Mouse (Mus musculus): ENCODE data around the gene Cabp4.
"Not testable (repeated sequence)": the region's sequence is repeated elsewhere in the genome, so short reads cannot be mapped to it uniquely, and the experiment has no call there.

Gene Cabp4

DNA sequence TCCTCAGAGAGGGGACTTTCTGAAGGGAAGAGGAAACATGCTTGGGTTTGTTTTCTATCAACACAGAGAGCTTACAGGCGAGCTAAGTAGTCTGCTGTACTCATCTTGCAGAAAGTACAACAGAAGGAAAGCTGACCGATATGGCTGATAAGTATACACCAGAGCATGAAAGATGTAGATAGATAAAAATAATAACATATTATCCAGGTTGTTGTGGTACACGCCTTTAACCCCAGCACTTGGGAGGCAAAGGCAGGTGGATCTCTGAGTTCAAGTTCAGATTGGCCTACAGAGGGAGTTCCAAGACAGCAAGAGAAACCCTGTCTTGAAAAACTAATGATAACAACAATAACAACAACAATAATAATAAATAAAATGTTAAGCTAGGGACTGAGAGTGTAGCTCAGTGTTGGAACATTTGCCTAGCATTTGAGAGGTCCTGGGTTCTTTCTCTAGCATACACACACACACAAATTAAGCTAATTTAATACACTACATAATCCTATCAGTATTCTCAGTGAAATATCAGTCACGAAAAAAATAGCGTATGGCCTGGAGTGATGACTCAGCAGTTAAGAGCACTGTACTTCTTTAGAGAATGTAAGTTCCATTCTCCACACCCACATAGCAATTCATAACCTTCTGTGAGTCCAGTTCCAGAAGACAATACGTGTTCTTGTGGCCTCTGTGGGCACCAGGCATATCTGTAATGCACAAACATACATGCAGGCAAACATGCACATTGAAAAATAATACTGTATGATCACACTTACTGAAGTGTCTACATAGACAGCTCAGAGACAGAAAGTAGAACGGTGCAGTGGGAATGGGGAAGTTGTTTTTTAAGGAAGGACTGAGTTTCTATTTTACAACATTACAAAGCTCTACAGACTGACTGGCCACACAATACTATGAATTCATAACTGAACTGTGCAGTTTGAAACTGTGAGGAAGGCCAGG lies 21.1 kb downstream of the Cabp4 start:
- DNase-seq (ENCODE audit: low spot score): no peak

DNA sequence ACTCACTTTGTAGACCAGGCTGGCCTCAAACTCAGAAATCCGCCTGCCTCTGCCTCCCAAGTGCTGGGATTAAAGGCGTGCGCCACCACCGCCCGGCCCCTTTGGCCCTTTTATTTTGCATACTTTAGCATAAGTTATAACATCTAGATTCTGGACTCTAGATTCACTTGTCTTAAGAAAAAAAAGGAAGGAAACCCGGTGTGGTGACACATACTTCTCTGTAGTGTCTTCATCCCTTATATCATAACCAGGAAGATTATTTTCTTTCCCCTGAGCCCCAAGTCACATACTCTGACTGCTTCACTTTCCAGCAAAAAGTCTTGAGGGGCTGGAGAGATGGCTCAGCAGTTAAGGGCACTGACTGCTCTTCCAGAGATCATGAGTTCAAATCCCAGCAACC lies 21.9 kb downstream of the Cabp4 start:
- not testable (repeated sequence) for DNase-seq (ENCODE audit: low spot score)

DNA sequence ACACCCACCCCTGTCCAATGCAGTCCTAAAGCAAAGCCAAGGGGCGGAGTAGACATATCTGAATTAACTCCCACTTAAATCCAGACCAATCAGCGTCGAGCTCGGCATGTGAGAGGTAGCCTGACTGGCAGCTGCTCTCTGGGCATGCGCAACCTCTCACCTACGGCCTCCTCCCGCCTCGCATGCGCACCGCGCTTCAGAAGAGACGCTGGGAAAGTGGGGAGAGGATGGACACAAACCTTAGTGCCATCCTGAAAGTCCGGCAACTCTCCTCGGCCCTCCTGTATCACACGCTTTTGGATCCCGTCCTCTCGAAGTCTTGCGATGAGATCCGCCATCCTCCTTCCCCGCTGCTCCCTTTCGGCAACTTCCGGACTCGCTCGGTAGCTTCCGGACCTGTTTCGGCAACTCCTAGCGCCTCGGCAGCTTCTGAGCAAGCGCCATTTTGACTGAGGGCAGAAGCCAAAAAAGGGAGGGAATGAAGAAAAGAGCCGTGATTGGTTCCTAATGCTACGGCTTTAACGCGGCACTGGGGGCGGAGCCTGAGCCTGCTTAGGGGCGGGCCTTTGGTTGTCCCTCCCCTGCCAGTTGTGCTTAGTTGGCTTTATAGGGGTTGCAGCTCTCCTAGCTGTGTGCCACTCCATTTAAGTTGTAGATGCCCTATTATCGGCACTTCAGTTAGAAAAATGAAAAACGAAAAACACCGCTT lies 22.6 kb downstream of the Cabp4 start:
- DNase-seq (ENCODE audit: low spot score): peak; percentile 98

- DNase-seq (ENCODE audit: low spot score): no peak
These were observed 23.3 kb downstream of the Cabp4 start for GRCm38 (mm10) chr19:4120496-4120895.

- no peak for DNase-seq (ENCODE audit: low spot score)
These were observed 23.9 kb downstream of the Cabp4 start for GRCm38 (mm10) chr19:4119716-4120487.

- DNase-seq (ENCODE audit: low spot score): no peak
These were observed 25.5 kb downstream of the Cabp4 start for GRCm38 (mm10) chr19:4118350-4118749.

DNA sequence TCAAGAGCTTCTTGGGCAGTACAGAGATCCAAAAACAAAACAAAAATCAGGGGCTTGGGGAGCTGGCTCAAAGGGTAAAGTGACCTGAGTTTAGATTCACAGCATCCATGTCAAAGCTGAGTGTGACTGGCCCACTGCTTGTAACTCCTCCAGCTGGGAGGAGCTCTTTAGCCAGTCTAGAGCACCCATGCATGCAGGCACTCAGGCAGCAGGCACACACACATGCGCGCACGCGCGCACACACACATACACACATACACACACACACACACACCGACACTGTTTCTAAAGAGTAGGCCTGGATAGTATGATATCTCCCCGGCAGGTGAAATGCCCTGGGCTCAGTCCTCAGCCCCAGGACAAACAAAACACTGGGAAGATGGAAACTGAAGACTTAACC lies 26.8 kb downstream of the Cabp4 start:
- no peak for DNase-seq (ENCODE audit: low spot score)

DNA sequence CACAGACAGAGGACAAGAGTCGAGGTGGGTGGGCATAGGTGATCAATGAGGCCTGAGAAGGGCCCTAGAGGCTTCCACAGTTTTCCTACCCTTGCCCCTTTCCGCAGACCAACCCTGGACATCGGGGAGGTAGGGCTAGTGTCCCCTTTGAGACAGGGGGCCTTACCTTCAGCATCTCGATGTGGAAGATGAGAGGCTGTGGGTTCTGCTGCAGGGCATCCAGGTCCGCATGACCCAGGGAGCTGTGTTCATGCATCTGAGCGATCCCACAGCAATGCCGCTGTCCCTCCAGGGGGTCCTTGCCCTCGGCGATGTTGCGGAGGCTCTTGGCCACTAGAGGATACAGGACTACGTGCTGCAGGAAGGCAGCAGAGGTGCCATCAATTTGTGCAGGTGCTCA lies 28.0 kb downstream of the Cabp4 start:
- DNase-seq (ENCODE audit: low spot score): no peak

DNA sequence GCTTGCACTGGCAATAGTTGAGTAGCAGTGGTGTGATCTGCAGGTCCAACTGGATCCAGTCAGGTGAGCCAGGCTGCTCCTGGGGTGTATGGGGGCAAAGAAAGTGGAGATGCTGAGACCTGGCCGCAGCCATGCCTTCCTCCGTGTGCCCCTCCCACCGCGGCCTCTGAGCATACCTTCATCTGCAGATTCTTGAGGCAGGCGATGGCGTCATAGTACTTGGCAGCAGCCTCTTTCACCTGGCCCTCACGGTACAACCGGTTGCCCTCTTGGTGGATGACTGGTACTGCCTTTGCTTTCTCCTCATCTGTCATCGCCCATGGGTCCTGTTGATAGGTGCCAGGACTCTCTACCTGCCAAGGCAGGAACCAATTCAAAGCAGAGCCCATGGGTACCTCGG lies 28.7 kb downstream of the Cabp4 start:
- DNase-seq (ENCODE audit: low spot score): no peak

- no peak for DNase-seq (ENCODE audit: low spot score)
These were observed 29.3 kb downstream of the Cabp4 start for GRCm38 (mm10) chr19:4114551-4114950.

DNA sequence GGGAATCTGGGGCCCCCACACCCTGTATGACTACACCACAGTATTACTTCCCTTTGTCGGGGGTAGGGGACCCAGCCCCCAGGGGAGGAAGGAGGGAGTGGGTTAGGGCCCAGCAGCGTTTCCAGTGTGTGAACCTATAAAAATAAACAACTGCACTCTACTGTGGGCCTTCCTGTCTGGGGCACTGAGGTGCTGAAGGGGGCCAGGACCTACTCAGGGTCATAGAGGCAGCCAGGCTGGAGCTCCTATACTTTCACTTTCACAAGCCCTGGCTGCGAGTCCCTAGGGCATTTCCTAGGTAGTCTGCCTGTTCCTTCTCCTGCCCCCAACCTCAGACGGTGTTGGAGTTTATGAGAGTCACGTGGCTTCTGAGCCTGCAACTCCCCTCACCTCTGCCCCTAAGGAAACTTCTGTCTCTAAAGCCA lies 30.0 kb downstream of the Cabp4 start:
- no peak for DNase-seq (ENCODE audit: low spot score)

- no peak for DNase-seq (ENCODE audit: low spot score)
These were observed 30.5 kb downstream of the Cabp4 start for GRCm38 (mm10) chr19:4113186-4113805.

GRCm38 (mm10) chr19:4112063-4112960 lies 31.5 kb downstream of the Cabp4 start:
- DNase-seq (ENCODE audit: low spot score): no peak

DNA sequence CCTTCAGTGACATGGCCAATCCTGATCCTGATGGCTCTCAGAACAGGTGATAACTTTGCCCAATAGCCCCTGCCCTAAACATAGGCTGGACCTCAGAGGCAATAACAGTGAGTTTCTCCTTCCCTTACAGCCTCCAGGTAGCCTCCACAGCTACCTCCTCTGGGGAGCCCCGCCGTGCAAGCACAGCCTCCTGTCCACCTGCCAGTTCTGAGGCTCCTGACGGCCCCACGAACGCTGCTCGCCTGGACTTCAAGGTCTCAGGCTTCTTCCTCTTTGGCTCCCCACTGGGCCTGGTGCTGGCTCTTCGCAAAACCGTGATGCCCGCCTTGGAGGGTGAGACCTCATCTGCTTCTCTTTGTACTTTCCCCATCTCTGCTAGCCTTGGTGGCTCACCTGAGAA lies 35.3 kb downstream of the Cabp4 start:
- no peak for DNase-seq (ENCODE audit: low spot score)

DNA sequence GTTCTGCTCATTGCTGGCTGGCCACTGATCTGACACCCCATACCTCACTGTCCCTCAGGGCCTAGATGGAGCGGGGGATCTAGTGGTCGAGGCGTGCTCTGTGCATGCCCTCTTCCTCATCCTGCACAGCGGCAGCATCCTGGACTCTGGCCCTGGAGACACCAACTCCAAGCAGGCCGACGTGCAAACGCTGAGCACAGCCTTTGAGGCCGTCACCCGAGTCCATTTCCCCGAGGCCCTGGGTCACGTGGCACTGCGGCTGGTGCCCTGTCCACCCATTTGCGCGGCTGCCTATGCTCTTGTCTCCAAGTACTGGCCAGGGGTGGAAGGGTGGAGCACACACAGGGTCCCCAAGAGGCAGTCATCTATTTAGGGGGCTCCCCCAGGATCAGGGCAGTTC lies 37.2 kb downstream of the Cabp4 start:
- no peak for DNase-seq (ENCODE audit: low spot score)

DNA sequence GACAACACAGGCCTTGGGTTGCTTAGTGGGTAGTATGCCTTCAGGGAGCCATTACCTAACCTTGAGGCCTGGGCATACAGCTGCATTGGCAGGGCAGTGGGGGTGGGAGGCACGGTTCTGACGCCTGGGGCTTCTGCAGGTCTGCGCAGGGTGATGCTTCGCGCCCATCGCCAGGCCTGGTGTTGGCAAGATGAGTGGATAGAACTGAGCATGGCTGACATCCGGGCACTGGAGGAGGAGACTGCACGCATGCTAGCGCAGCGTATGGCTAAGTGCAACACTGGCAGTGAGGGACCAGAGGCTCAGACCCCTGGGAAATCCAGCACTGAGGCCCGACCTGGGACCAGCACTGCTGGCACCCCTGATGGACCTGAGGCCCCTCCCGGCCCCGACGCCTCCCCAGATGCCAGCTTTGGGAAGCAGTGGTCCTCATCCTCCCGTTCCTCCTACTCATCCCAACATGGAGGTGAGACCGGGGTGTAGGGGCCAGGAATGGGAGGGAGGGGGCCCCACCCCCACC lies 39.1 kb downstream of the Cabp4 start:
- DNase-seq (ENCODE audit: low spot score): no peak

GRCm38 (mm10) chr19:4103792-4104191 lies 40.0 kb downstream of the Cabp4 start:
- DNase-seq (ENCODE audit: low spot score): no peak

- DNase-seq (ENCODE audit: low spot score): no peak
These were observed 40.5 kb downstream of the Cabp4 start for GRCm38 (mm10) chr19:4103294-4103693.

- no peak for DNase-seq (ENCODE audit: low spot score)
These were observed 41.2 kb downstream of the Cabp4 start for GRCm38 (mm10) chr19:4102626-4103025.

DNA sequence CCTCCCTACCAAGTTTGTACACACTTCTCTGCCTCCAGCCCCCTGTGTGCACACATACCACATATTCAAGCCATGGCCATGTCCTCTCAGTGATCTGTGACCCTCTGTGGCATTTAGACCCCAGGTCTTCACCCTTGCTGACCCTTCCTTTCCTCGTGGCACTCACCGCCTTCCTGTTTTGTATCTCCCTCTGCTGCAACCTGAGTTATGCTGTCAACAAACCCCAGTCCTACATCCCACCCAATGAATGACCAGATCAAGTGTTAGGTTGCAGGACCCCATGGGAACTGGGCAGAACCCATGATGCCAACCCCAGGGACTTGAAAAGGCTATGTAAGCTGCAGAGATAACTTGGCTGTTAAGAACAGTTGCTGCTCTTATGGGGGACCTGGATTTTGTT lies 41.8 kb downstream of the Cabp4 start:
- DNase-seq (ENCODE audit: low spot score): no peak

- no peak for DNase-seq (ENCODE audit: low spot score)
These were observed 42.4 kb downstream of the Cabp4 start for GRCm38 (mm10) chr19:4101466-4101865.
